Mouse (Mus musculus) T-cell, adult 66 days (primary cell): ENCODE data around the gene Crocc2. TPM values are rescaled to one million over a fixed set of nuclear protein-coding genes. Genes with fewer than 3 reads are reported as not detected.

Experiments used
- total RNA-seq, 2 experiments: library from RNA; stranded (reverse); gene quantifications; 3 replicates in 1 of 2; 4 replicates in 1 of 2; pipeline ENCODE4 v1.2.4; 2023

Crocc2 gene
- total RNA-seq = not detected

DNA sequence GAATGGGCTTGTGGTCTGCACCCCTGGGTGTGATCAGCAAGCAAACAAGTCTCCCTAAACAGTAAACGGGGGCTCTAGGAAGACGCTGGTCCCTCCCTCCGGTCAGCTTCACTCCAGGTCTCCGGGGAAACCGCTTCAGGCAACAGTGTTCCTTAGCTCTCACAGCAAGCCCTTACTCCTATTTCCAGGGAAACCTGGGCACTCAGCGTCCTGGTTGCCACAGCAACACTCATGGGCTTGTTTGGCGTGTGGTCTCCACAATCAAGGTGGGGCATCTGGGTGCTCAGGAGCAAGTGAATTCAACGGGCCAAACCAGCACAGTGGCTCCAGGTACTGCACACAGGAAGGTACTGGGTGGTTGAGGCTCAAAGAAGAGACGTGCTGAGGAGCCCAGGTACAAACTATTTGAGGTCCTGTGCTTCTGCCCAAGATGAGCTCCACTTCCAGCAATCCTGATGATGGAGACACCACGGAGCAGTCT lies at the start of gene Crocc2:
Crocc2 (plus strand) TSS at position 431 of the 481 bp plus-strand sequence.

DNA sequence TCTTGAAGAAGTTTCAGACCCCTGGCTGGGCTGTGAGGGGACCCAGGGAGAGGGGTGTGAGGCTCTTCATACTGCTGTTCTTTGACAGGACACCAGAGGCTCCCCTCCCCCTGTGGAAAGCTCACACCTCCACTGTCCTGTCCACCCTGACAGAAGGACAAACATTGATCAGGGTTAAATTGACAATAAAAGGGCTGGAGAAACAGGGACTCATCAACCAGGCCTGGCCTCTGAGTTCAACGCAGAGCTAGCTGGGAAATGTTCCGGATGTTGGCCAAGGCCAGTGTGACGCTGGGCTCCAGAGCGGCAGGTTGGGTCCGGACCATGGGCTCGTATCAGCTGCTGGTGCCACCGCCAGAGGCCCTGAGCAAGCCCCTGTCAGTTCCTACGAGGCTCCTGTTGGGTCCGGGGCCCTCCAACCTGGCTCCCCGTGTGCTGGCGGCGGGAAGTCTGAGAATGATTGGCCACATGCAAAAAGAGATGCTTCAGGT lies 33.4 kb upstream of the Crocc2 start, which contains the start of gene Agxt:
Agxt (plus strand) TSS at position 205 of the 491 bp plus-strand sequence.

GRCm38 (mm10) chr1:93160501-93161133 lies 7.9 kb upstream of the Crocc2 start, which contains the start of gene 2310007B03Rik:
Gene 2310007B03Rik (minus strand): TSS chr1:93160948.

DNA sequence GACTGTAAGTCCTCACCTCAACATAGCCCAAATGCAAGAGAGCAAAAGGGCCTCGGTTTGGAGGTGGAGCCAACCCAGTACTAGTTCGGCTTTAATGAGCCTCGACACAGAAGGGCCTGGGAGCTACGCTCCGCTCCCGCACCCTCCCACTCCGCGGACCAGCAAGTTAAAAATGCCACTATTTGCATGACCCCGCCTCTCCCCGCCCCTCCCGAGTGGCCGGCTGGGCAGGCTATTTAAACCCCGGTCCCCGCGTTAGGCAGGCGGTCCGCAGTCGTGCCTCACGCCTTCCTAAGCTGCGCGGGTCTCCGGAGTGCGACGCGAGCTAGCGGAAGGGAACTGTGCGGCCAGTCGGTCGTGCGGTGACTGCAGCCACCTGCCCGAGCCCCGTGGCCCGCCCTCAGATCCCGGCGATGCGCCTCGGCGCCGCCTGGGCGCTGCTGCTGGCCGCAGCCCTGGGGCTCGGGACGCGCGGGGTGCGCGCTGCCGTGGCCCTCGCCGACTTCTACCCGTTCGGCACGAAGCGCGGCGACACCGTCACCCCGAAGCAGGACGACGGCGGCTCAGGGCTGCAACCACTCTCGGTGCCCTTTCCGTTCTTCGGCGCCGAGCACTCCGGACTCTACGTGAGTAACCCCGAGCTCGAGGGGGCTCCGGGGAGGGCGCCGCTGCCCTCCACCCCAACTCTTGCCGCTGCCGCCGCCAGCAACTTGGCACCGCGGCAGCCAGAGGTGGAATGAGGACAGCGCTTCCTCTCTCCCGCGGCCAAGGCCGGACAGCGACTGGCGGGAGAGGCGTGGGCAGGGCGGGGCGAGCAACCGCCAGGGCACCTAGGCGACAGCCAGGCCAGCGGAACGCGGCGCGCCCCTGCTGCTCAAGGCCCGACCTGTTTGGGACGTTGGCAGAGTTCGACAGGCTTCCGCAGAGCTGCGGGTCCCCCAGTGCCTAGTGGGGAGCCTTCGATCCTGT lies 67.3 kb downstream of the Crocc2 start, which contains the start of gene Sned1:
Sned1 (plus strand) TSS at position 266 of the 969 bp plus-strand sequence.

Other genes starting within 250 kb of the Crocc2 start
- 10 to 100 TPM; 23.5 to 23.8 TPM for gene Capn10, start 234.3 kb upstream of the Crocc2 start, total RNA-seq
- gene Gpr35, start 217.9 kb upstream of the Crocc2 start, total RNA-seq = 1 to 10 TPM in 1 of 2 experiments, under 1 TPM in 1; 0.76 to 1.6 TPM
- not detected for gene Aqp12, start 162.4 kb upstream of the Crocc2 start, total RNA-seq
- not detected for gene Kif1a, start 66.8 kb upstream of the Crocc2 start, total RNA-seq
- gene Agxt, start 33.5 kb upstream of the Crocc2 start, total RNA-seq = not detected
- gene 2310007B03Rik, start 7.8 kb upstream of the Crocc2 start, total RNA-seq = not detected
- gene Sned1, start 67.1 kb downstream of the Crocc2 start, total RNA-seq = under 1 TPM in 1 of 2 experiments, not detected in 1; 0.15 TPM
- gene Mterf4, start 137.2 kb downstream of the Crocc2 start, total RNA-seq = 10 to 100 TPM; 19.0 to 19.4 TPM
- gene Ppp1r7, start 174.1 kb downstream of the Crocc2 start, total RNA-seq = 10 to 100 TPM; 25.9 to 34.8 TPM
- 1 to 10 TPM; 1.8 to 3.1 TPM for gene Pask, start 174.8 kb downstream of the Crocc2 start, total RNA-seq
- not detected for gene Ano7, start 205.2 kb downstream of the Crocc2 start, total RNA-seq